Mouse (Mus musculus): Measurements from ENCODE around the gene Cerk.

DNA sequence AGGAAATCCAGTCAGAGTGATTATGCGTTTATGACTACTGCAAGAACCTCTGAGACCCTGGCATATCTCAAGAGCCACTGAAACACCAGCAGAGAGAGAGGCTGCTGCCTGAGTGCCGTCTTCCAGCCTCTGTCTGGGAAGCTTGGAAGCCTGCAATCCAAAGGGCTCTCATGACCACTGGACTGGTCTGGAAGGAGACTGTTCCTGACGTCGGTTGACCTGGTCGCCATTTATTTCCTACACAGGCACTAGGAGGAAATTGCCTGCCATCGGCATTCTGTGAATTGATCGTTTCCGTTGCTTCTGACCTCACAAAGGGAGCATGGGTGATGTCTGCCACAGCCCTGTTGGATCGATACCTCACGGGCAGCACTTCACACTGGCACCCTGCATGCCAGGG is 9.8 kb downstream of the Cerk start:
- TF ChIP-seq POLR2A (IDR thresholded peaks at IDR 0.05; ENCODE audit: control insufficient read depth, low read depth, low read length) (no peak), CTCF (IDR thresholded peaks at IDR 0.05; ENCODE audit: control insufficient read depth, insufficient read depth, insufficient replicate concordance, low read depth, low read length) (no peak)
